Mouse (Mus musculus) adrenal gland, postnatal 14 days (tissue): ENCODE data around the gene Slc44a5. TPM values are rescaled to one million over a fixed set of nuclear protein-coding genes. Genes with fewer than 3 reads are reported as not detected.
A peak's percentile ranks its signal among the peaks of the same experiment; 100 is the strongest.
"Not testable (repeated sequence)": the region's sequence is repeated elsewhere in the genome, so short reads cannot be mapped to it uniquely, and the experiment has no call there.

Source experiments
- DNase-seq: peaks from one replicate; pipeline ENCODE4 v3.0.0; 2021; ENCODE audit warnings: mixed read lengths
- total RNA-seq: library from RNA; stranded (reverse); gene quantifications from 2 replicates; pipeline ENCODE4 v1.2.3, GENCODE M21; 2021

The Slc44a5 gene
- total RNA-seq, 1 experiment from 2014 or later, result 0.22 TPM

GRCm38 (mm10) chr3:153969451-153969850, 3.8 kb upstream of the Slc44a5 start:
- DNase-seq, result no peak

- no peak for DNase-seq
Observed at GRCm38 (mm10) chr3:153973949-153974760, 919 bp downstream of the Slc44a5 start.

DNA sequence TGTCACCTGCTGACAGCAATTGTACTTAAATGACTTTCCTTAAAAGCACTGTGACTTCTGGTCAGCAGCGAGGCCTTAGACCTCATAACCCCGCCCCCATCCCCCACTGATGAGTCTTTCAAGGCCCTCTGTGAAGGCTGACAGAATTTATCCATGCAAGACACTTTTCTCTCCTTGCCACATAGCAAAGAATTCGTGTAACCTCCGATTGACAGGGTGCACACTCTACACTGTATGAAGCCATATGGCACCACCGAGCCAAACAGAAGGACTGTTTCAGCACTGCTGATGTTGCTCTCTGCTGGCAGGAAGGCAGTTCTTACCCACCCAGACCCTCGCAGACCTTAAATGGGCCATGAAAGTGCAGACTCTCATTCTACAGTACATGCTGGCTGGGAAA, 1.8 kb downstream of the Slc44a5 start:
- peak; percentile 45 for DNase-seq

DNA sequence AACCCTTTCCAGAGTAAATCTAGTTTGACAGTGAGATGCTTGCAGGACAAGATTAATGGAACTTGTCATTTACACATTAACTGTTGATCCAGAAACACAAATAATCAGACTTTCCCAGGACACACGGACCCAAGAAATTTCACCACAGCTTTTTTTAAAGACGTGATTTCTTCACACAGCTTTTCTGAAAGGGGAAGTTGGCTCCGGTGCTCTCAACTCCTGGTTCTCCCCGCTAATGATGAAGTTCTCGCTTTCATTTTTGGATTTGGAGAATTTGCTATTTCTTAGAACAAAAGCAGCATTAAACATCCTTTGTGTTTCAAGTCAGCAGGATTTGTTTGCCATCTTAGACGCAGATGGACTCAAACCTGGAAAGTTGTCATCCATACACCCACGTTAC, 2.6 kb downstream of the Slc44a5 start:
- no peak for DNase-seq

GRCm38 (mm10) chr3:153980611-153981010, 7.4 kb downstream of the Slc44a5 start:
- no peak for DNase-seq

- DNase-seq, result no peak
Observed at GRCm38 (mm10) chr3:153984428-153985340, 11.4 kb downstream of the Slc44a5 start.

DNA sequence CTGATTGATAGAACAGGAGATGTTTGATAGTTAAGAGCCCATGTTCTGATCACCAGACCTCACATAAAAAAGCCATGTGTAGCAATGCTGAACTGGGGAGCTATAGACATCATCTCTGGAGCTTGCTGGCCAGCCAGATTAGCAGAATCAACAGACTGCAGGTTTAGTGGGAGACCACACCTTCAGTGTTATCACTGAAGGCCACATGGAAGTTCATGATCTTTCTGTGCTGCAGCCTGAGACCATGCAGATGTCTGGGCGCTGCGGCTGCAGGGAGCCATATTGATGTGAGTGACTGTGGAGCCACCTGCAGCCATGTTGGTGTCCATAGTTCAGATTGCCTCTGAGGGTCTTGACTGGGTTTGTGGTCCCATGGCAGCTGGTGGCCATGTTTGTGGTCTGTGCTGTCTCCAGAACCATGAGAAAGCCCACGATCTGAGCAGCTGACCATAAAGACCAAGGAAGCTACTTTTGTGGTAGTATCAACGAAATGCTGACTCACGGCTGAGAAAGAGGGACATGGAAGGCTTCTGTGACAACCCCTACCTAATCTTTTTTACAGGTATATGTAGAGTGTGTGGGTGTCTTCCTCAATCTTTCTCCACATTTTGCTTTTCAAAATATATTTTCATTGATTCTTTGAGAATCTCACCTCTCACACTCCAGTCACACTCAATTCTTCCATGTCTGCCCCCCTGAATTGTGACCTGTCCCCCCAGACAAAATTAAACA, 26.7 kb downstream of the Slc44a5 start:
- no peak for DNase-seq

DNA sequence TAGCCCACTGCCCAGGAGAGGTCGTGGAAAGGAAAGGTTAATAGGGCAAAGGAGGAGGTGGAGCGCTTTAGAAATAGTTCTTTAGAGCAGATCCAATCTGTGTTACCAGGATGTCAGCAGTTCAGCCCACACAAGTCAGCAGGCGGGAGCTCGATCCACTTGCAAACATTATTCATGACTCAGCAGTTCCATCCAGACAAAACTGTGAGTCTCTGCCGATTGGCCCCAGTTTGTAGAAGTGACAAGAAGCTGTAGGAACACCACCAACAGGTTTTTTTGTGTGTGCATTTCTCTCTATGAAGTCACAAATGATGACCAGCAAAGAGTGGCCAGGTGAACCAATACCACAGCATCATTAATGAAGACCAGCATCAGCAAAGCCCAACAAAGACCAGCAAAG, 28.1 kb downstream of the Slc44a5 start:
- no peak for DNase-seq

DNA sequence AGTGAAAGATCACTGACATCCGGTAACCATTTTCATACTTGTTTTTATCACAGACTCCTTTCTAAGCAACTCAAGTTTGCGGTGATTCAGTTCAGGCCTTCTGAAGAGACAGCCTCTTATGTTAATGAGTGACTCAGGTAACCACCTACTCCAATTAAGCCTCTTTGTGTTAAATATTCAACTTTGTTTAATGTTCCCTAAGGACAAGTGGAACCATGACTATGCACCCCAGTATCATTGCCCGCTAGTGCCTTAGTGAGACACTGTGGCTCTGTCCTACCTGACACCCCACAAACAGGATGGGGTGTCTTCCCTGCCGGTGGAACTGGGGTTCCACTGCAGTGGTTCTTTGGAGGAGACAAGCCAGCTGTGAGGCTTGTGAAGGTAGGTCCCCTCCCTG, 73.6 kb downstream of the Slc44a5 start:
- no peak for DNase-seq

DNA sequence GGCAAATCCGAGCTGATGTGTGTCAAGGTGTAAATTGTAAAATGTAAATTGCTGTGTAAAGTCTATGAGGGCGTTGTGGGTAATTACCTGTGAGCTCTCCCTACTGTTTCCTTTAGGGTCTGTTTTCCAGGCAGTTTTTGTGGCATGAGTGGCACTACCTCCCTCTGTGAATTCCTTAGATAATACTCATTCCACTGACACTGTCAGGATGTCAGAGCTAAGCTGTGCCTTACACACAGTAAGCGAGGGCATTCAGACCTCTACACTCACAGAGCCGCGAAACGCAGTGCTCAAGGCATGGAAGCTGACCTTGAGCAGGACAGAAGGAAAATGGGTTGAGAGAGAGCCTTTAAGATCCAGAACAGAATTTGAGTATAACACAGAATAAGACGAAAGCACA, 80.1 kb downstream of the Slc44a5 start:
- no peak for DNase-seq

GRCm38 (mm10) chr3:154057464-154057863, 84.2 kb downstream of the Slc44a5 start:
- no peak for DNase-seq

- no peak for DNase-seq
Observed at GRCm38 (mm10) chr3:154058200-154058599, 85.0 kb downstream of the Slc44a5 start.

DNA sequence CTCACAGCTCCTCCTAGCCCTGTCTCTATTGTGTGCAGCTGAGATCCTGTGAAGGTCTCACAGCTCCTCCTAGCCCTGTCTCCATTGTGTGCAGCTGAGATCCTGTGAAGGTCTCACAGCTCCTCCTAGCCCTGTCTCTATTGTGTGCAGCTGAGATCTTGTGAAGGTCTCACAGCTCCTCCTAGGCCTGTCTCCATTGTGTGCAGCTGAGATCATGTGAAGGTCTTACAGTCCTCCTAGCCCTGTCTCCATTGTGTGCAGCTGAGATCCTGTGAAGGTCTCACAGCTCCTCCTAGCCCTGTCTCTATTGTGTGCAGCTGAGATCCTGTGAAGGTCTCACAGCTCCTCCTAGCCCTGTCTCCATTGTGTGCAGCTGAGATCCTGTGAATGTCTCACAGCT, 98.8 kb downstream of the Slc44a5 start:
- DNase-seq, result not testable (repeated sequence)

- DNase-seq, result no peak
Observed at GRCm38 (mm10) chr3:154075749-154076148, 102.5 kb downstream of the Slc44a5 start.

- DNase-seq, result no peak
Observed at GRCm38 (mm10) chr3:154081687-154082086, 108.5 kb downstream of the Slc44a5 start.

DNA sequence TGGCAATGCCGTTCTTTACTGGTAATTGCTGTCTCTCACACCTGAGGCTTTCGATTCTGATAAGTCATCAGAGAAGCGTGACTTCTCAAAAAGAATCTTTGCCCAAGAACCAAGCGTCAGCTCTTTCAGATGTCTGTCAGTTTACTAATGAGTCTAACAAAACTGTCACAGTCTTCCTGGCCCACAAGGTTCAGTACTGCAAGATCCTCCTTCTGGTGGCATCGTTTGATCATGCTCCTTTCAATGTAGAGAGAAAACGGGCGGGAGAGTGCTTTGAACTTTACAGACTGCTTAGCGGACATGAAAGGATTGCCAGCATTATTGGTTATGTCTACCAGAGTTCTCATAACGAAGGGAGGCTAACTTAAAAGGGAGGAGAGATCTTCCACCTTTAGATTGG, 109.0 kb downstream of the Slc44a5 start:
- no peak for DNase-seq

DNA sequence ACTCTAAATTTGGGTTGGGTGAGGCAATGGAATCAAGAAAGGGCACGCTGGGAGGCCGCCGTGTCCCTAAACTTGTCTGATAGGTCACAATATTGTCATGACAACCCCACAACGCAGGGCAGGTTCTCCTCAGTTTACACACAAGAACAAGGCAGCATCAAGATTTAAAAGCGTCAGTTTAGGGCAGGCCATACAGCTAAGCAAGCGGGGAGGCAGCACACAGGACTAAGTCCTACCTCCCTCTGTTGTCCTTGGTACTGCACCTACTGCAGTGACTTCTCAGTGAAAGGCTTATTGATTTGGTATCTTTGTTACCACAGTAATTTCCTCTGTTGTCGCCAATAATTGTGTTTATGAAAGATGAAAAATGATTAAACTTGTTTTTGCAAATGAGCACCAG, 109.7 kb downstream of the Slc44a5 start:
- no peak for DNase-seq

DNA sequence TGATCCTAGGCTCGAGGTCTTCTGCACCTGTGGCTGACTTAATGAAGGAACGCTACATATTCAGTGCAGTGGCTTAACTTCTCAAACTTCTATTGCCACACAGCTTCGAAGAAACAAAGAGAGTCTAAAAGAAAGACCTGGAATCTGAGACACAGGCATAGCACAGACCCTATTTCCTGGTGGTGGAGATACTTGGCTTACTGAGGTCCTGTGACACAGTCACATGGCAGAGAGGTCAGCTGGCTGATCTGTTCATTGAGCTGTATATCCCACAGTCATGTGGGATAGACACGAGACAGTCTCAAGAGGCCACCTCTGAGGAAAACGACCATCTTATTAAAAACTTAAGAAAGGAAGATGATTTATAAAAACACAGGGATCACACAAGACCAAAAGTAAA, 116.8 kb downstream of the Slc44a5 start:
- DNase-seq, result no peak

DNA sequence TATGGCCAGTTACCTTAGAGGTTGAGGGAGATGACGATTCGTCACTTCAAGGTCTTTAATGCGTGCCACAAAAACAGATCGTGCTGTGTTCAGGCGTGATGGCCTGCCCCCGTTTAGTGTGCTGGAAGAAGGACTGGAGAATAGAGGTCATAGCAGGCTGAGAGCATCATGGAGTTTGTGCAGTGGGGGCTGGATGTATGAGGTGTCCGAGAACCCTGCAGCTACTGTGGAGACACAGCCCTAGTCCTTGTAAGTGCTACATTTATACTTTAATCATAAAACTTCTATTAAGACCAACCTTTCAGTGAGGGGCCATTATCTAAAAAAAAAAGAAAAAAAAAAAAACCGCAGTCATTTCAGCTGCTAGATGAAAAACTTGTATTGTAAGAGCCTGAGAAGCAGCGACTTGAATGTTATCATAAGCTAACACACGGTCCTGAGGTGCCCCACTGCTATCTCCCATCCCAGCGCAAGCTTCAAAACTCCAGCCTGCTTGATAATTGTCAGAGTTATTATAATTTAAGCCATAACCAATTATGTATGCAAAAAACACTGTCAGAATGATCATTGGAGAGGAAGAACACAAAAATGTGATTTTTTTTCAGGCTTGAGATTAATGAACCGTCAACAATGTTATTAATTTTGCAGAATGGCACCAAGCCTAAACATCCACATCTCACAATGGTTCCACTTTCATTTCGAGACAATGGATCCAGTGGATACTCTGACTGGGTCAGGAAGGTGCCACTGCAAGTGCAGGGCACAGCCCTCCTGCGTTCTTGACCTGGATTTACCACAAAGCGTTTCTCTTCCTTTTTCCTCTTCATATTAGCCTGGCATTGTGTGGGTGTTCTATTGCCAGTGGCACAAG, 118.5 kb downstream of the Slc44a5 start:
- no peak for DNase-seq

DNA sequence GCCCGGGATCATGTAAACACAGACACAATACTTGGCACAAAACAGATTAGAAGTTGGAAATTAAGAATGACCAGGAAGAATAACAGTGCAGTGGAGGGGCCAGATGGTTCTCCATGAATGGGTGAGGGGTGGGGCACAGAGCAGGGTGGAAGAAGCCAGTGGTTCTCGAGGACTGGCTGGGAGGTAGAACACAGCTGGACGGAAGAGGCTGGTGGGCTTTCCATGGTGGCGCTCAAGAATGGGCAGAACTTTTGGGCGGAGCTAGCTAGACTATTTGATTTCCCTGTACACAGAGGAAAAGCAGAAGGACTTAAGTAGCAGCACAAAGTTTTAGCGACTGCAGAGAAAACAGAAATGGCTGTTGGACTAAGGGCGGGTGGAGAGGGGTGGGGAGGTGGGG, 119.2 kb downstream of the Slc44a5 start:
- DNase-seq, result no peak

- DNase-seq, result no peak
Observed at GRCm38 (mm10) chr3:154093745-154094322, 120.6 kb downstream of the Slc44a5 start.
